Mouse (Mus musculus) spleen, adult 2 months (tissue): ENCODE measurements around the gene Myg1.

Experiments used
- CTCF ChIP-seq: fragments of 200-500 bp; IDR thresholded peaks from 2 replicates; pipeline ENCODE4 v1.5.1; 2011; ENCODE audit warnings: mild to moderate bottlenecking, inconsistent platforms; ENCODE audit not compliant: insufficient read depth, insufficient read length, insufficient replicate concordance; ENCODE audit errors: extremely low read depth
- POLR2A ChIP-seq: fragments of 200-500 bp; IDR thresholded peaks from 2 replicates; pipeline ENCODE4 v1.6.1; 2011; ENCODE audit warnings: low read depth, low read length, inconsistent platforms

DNA sequence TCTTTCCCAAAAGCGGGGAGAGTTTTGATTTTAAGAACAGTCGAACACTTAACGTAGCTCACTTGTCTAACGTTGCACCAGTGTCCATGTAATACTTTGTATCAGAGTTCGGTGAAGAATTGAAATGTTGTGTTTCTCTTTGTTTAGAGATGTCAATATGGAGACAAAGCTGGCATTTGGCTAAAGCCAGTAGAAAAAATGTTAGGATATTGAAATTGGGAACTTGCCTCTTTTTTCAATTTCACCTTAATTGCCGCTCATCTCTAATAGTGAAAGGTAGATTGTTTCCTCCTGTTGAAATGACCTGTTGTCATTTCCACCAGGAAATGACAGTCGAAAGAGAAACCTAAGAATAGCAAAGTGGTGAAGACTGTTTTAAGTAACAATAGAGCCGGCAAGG, 4.6 kb upstream of the Myg1 start:
- TF ChIP-seq CTCF (no peak), POLR2A (no peak)
